Comparison of ENCODE assay signal across 25 mouse cellular contexts in genomic region chr12:83220964-83221363, GRCm38 (mm10).
A peak's percentile ranks its signal among the peaks of the same experiment; 100 is the strongest.
DNase-seq lines count a peak whose midpoint lies in the region; ATAC-seq and TF ChIP-seq lines count a peak whose summit lies in the region.
"Had no signal": no experiment of that assay in that cellular context is flagged by ENCODE, and none has a peak within 500 bp of the region (broad histone marks: within the 10 kb centered on the region; RNA-seq: fewer than 3 reads in every experiment).

No protein-coding gene starts in this region.

- 56% methylated on average over 7 of the region's 7 CpGs for WGBS in liver, adult 2 months
- 61% methylated on average over 7 of the region's 7 CpGs for WGBS in liver, embryonic 11.5 days
- WGBS in lung, postnatal 0 days = 31% methylated on average over 7 of the region's 7 CpGs

- H3K4me1 ChIP-seq in liver, adult 2 months (ENCODE audit: control insufficient read depth, insufficient read depth, low read length) = no peaks in the 10 kb centered on the region
- no peaks in the 10 kb centered on the region for H3K4me1 ChIP-seq in liver, embryonic 11.5 days (replicated peaks; ENCODE audit: control insufficient read depth, insufficient read depth, low read length)
- no peaks in the 10 kb centered on the region for H3K4me1 ChIP-seq in lung, postnatal 0 days (ENCODE audit: insufficient read depth, low read depth, low read length)
- H3K4me1 ChIP-seq: embryonic facial prominence, embryonic 10.5 days; embryonic facial prominence, embryonic 12.5 days; forebrain, embryonic 13.5 days; forebrain, embryonic 15.5 days had no signal

- H3K79me2 ChIP-seq in liver, adult 2 months (ENCODE audit: control insufficient read depth, insufficient read depth, low read length) = no peaks in the 10 kb centered on the region

- no peak overlapping the region for H3K4me2 ChIP-seq in liver, embryonic 11.5 days
- no peak overlapping the region for H3K4me2 ChIP-seq in lung, postnatal 0 days (replicated peaks; ENCODE audit: low read depth, low read length)
- H3K4me2 ChIP-seq: embryonic facial prominence, embryonic 12.5 days; forebrain, embryonic 13.5 days; forebrain, embryonic 15.5 days had no signal

- DNase-seq in liver, adult 2 months (ENCODE audit: extremely low read depth, low read depth, low spot score) = peak; percentile 2
- no peak for DNase-seq in liver, embryonic 11.5 days (ENCODE audit: low spot score)
- peak; percentile 16 for DNase-seq in lung, postnatal 0 days (ENCODE audit: low spot score)
- DNase-seq in lung, postnatal 14 days = no peak
- DNase-seq in ovary, postnatal 10 days (ENCODE audit: low spot score) = no peak
- DNase-seq in heart, postnatal 36 days = no peak
- DNase-seq: adrenal gland, adult 8-10 months; adrenal gland, postnatal 14 days; adrenal gland, postnatal 36 days; B cell, adult 2 months; cerebellum, adult 11-12 months; cerebellum, adult 2 months; cerebellum, adult 9-10 months; cerebellum, postnatal 10 days; cerebellum, postnatal 25 days had no signal

- no peak overlapping the region for H3K4me3 ChIP-seq in liver, adult 2 months (ENCODE audit: insufficient read depth, low read depth, low read length)
- H3K4me3 ChIP-seq in liver, embryonic 11.5 days (ENCODE audit: low read depth, low read length) = no peak overlapping the region
- H3K4me3 ChIP-seq in lung, postnatal 0 days (ENCODE audit: low read depth, low read length) = no peak overlapping the region
- H3K4me3 ChIP-seq: embryonic facial prominence, embryonic 10.5 days; embryonic facial prominence, embryonic 12.5 days; forebrain, embryonic 13.5 days; forebrain, embryonic 15.5 days had no signal

- no peaks in the 10 kb centered on the region for H3K36me3 ChIP-seq in liver, adult 2 months (ENCODE audit: control insufficient read depth, insufficient read depth, low read length)
- no peaks in the 10 kb centered on the region for H3K36me3 ChIP-seq in liver, embryonic 11.5 days (ENCODE audit: control insufficient read depth, insufficient read depth, low read length)
- H3K36me3 ChIP-seq in lung, postnatal 0 days (ENCODE audit: insufficient read depth, low read length) = no peaks in the 10 kb centered on the region
- H3K36me3 ChIP-seq: embryonic facial prominence, embryonic 10.5 days; embryonic facial prominence, embryonic 12.5 days; forebrain, embryonic 15.5 days; G1E had no signal

- no peak overlapping the region for H3K27ac ChIP-seq in liver, adult 2 months (replicated peaks; ENCODE audit: insufficient read depth, low read depth, low read length)
- no peak overlapping the region for H3K27ac ChIP-seq in liver, embryonic 11.5 days (ENCODE audit: low read depth, low read length)
- H3K27ac ChIP-seq in lung, postnatal 0 days (ENCODE audit: low read length) = no peak overlapping the region
- H3K27ac ChIP-seq: embryonic facial prominence, embryonic 10.5 days; embryonic facial prominence, embryonic 12.5 days; forebrain, embryonic 13.5 days; forebrain, embryonic 15.5 days had no signal

- H3K27me3 ChIP-seq in liver, adult 2 months (ENCODE audit: control insufficient read depth, insufficient read depth, low read length) = no peaks in the 10 kb centered on the region
- H3K27me3 ChIP-seq in liver, embryonic 11.5 days (replicated peaks; ENCODE audit: control insufficient read depth, insufficient read depth, low read length) = no peaks in the 10 kb centered on the region
- H3K27me3 ChIP-seq in lung, postnatal 0 days (replicated peaks; ENCODE audit: insufficient read depth, low read length) = no peaks in the 10 kb centered on the region
- H3K27me3 ChIP-seq: CH12.LX; embryonic facial prominence, embryonic 12.5 days; forebrain, embryonic 13.5 days; forebrain, embryonic 15.5 days had no signal

- TF ChIP-seq EP300 in lung, postnatal 0 days (IDR thresholded peaks at IDR 0.05) = no peak

- H3K9me3 ChIP-seq in liver, embryonic 11.5 days (ENCODE audit: control insufficient read depth, low read length) = no peaks in the 10 kb centered on the region
- no peaks in the 10 kb centered on the region for H3K9me3 ChIP-seq in lung, postnatal 0 days (ENCODE audit: low read length)
- H3K9me3 ChIP-seq: embryonic facial prominence, embryonic 10.5 days; embryonic facial prominence, embryonic 12.5 days; forebrain, embryonic 13.5 days; forebrain, embryonic 15.5 days; G1E had no signal

- intact Hi-C loops in heart, postnatal 36 days (cut with DNase I) = no loop called here

- no peak overlapping the region for H3K9ac ChIP-seq in liver, adult 2 months (ENCODE audit: low read depth, low read length)
- H3K9ac ChIP-seq in liver, embryonic 11.5 days (ENCODE audit: low read depth, low read length) = no peak overlapping the region
- no peak overlapping the region for H3K9ac ChIP-seq in lung, postnatal 0 days (replicated peaks; ENCODE audit: low read depth)
- H3K9ac ChIP-seq: embryonic facial prominence, embryonic 12.5 days; forebrain, embryonic 13.5 days; forebrain, embryonic 15.5 days had no signal

- ATAC-seq in liver, embryonic 11.5 days (replicated peaks; ENCODE audit: low FRiP score) = no peak
- no peak for ATAC-seq in lung, postnatal 0 days
- ATAC-seq in granulocyte monocyte progenitor cell, adult 5-6 weeks (replicated peaks; ENCODE audit: poor library complexity, severe bottlenecking) = peak; percentile 61
- ATAC-seq: activated CD4-positive, CD25-positive, alpha-beta regulatory T cell, adult 4 months; CD4-positive, CD25-positive, alpha-beta regulatory T cell, adult 4 months; forebrain, embryonic 13.5 days; forebrain, embryonic 15.5 days; Patski had no signal

- TF ChIP-seq CTCF in liver, adult 2 months (IDR thresholded peaks at IDR 0.05; ENCODE audit: low read depth, low read length) = no peak
- TF ChIP-seq CTCF in lung, postnatal 0 days (IDR thresholded peaks at IDR 0.05) = no peak

- no peak for TF ChIP-seq POLR2A in liver, adult 2 months (IDR thresholded peaks at IDR 0.05; ENCODE audit: extremely low read depth, insufficient read depth, low read length)

Comparison
In these comparisons a context has a peak if more than half of its experiments do, and no peak if none do; other contexts are left out.
1. DNase-seq: peak in liver, adult 2 months (single experiment) and lung, postnatal 0 days (single experiment); none in liver, embryonic 11.5 days (single experiment), lung, postnatal 14 days (single experiment), ovary, postnatal 10 days (single experiment) and heart, postnatal 36 days (0 of 2).